Mouse (Mus musculus) left cerebral cortex, postnatal 25 days (tissue): ENCODE measurements around the gene Saxo1. TPM values are rescaled to one million over a fixed set of nuclear protein-coding genes. Genes with fewer than 3 reads are reported as not detected.

Experiments used
- DNase-seq, 2 experiments: peaks; one replicate each; pipeline ENCODE4 v3.0.0; 2022; ENCODE audit warnings: low spot score in 2 of 2, mixed read lengths in 1 of 2
- intact Hi-C: fragments of 180-260 bp; cut with DNase I; formaldehyde crosslinking; loops from one replicate; pipeline ENCODE4 v1.15.1; 2025
- total RNA-seq, 2 experiments: library from RNA; stranded (reverse); gene quantifications; 2 replicates each; pipeline ENCODE4 v1.2.3; 2021

The Saxo1 gene
- total RNA-seq, 2 experiments from 2014 or later: not detected

GRCm38 (mm10) chr4:86428091-86428745 lies 129.9 kb downstream of the Saxo1 start:
- DNase-seq: no peak
- intact Hi-C loops: no loop called here

DNA sequence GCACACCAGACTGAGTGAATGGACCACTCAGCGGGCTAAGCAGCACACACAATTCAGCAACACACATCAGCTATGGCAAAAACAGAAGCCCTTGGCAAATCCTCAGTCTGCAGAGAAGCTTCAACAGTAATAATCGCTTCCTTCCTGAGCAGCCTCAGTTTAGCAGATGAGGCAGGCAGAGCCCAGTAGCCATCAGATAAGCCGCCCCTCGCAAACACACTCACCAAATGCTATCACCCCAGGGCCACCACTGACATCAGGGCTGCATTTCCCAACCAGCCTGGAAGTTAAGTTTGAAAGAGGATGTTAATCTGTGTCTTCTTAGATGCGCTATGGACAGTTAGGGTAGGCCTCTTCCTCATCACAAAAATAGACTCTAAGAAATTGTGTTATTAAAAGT lies 130.8 kb downstream of the Saxo1 start:
- intact Hi-C loops: no loop called here
- DNase-seq: no peak

GRCm38 (mm10) chr4:86426549-86426948 lies 131.6 kb downstream of the Saxo1 start:
- DNase-seq: no peak
- intact Hi-C loops: no loop called here

GRCm38 (mm10) chr4:86425581-86425980 lies 132.5 kb downstream of the Saxo1 start:
- no peak for DNase-seq
- intact Hi-C loops: no loop called here

GRCm38 (mm10) chr4:86422586-86422985 lies 135.5 kb downstream of the Saxo1 start:
- intact Hi-C loops: no loop called here
- no peak for DNase-seq

GRCm38 (mm10) chr4:86416401-86417025 lies 141.6 kb downstream of the Saxo1 start:
- intact Hi-C loops: no loop called here
- DNase-seq: no peak

DNA sequence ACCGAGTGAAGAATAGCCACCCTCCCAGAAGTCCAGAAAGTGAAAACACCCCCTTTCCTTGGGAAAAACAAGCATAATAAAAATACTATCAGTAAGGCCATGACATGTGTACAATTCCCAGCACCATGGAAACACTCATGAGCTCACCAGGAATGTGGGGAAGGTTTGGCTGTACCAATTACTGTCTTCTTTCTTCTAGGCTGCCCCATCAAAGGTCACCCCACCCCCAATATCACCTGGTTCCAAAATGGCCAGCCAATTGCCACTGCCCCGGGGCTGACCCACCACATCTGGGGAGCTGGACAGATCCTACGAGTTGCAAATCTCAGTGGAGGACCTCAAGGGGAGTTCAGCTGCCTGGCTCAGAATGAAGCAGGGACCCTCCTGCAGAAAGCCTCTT lies 144.7 kb downstream of the Saxo1 start:
- intact Hi-C loops: no loop called here
- no peak for DNase-seq

GRCm38 (mm10) chr4:86410946-86411345 lies 147.2 kb downstream of the Saxo1 start:
- no peak for DNase-seq
- intact Hi-C loops: no loop called here

DNA sequence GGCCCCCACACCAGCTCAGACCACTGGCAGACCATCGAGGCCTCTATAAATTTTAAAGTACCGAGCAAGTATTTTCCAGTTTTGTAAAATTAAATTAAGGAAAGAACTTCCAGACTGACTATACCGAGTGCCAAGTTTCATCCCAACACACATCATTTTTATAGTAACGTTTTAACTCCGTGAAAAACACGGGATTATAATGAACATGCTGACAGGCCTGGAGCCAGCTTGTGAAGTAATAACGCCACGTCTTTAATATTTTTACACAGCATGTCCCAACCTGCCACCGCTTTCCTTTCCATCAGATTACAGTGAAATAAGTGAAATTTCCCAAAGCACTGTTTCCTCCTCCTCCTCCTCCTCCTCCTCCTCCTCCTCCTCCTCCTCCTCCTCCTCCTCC lies 149.7 kb downstream of the Saxo1 start:
- no peak for DNase-seq
- intact Hi-C loops: no loop called here

GRCm38 (mm10) chr4:86407200-86407527 lies 151.0 kb downstream of the Saxo1 start:
- intact Hi-C loops: no loop called here
- DNase-seq: no peak

GRCm38 (mm10) chr4:86406501-86407199 lies 151.5 kb downstream of the Saxo1 start:
- no peak for DNase-seq
- intact Hi-C loops: no loop called here

- no peak for DNase-seq
- intact Hi-C loops: no loop called here
These were observed 157.0 kb downstream of the Saxo1 start for GRCm38 (mm10) chr4:86401116-86401515.

- intact Hi-C loops: no loop called here
These were observed 160.7 kb downstream of the Saxo1 start for GRCm38 (mm10) chr4:86397470-86397869.

GRCm38 (mm10) chr4:86396672-86397288 lies 161.3 kb downstream of the Saxo1 start:
- peak in 1 of 2 experiments; percentile 35 for DNase-seq
- intact Hi-C loops: no loop called here

More at GRCm38 (mm10) chr4:86397470-86397869, 160.7 kb downstream of the Saxo1 start:
- no peak for DNase-seq

DNA sequence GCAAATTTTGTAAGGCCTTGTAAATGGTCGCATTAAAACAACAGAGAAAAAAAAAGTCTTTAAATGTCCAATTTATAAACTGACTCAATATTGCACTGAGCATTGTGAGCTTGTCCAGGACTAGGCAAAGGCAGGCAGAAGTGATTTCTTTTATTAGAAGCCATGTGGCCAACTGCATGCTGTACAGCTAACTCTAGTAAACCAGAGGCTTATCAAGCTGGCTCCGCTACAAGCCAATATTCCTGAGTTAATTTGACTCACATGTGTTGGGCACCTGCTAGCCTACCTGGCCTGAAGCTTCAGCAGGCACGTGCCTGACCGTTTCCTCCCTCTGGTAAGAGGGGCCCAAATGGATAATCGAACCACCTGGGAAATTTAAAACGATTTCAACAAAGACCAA lies 162.5 kb downstream of the Saxo1 start:
- intact Hi-C loops: no loop called here
- no peak for DNase-seq

Other genes starting within 250 kb of the Saxo1 start
- 100 to 1,000 TPM; 142 to 149 TPM for gene Rraga, start 17.3 kb upstream of the Saxo1 start, total RNA-seq
- gene Haus6, start 53.7 kb upstream of the Saxo1 start, total RNA-seq: 1 to 10 TPM; 6.7 to 9.0 TPM
- 10 to 100 TPM; 10.8 to 12.3 TPM for gene Plin2, start 111.7 kb upstream of the Saxo1 start, total RNA-seq
- gene Dennd4c, start 190.2 kb upstream of the Saxo1 start, total RNA-seq: 10 to 100 TPM in 1 of 2 experiments, 1 to 10 TPM in 1; 8.8 to 11.3 TPM